Mouse (Mus musculus) stomach, postnatal 0 days (tissue): ENCODE data around the gene Usp2.

Experiments
- CTCF ChIP-seq: IDR thresholded peaks from 2 replicates; pipeline ENCODE4 v1.5.1; 2016; ENCODE audit warnings: antibody characterized with exemption, low read depth, mild to moderate bottlenecking, moderate library complexity
- EP300 ChIP-seq: optimal IDR thresholded peaks from 2 replicates; pipeline ENCODE3; 2016; ENCODE audit warnings: antibody characterized with exemption

DNA sequence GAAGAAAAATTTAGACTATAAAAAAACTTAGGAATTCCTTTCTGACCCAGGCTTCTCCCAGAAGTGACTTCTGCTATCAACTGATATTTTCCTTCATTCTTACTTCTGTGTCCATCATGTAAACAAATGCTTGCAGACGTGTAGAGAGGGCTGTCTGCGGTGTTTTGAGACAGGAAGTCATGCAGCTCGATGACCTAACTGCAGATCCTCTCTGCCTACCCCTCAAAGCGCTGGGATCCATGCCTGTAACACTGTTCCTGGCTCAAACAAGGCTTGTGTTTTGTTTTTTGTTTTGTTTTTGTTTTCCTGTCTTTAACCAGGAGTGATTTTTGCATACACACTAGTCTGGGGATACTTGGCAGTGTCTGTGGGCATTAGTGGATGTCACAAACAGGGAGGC is 71.0 kb downstream of the Usp2 start:
- TF ChIP-seq CTCF (no peak), EP300 (no peak)
